Mouse (Mus musculus) MEL (cell line): ENCODE data around the gene Cyfip2.

Experiments used
- BHLHE40 ChIP-seq: IDR thresholded peaks from 2 replicates; pipeline ENCODE4 v1.6.1; 2012; ENCODE audit warnings: low read depth, mild to moderate bottlenecking, inconsistent platforms, low read length, improper control_type of control experiment, borderline replicate concordance
- MYB ChIP-seq: IDR thresholded peaks from 2 replicates; pipeline ENCODE4 v1.6.1; 2011; ENCODE audit warnings: mild to moderate bottlenecking, low read depth, low read length, improper control_type of control experiment
- POLR2A ChIP-seq, 2 experiments: IDR thresholded peaks; 2 replicates each; pipeline ENCODE4 v1.6.1; 2011 to 2012; ENCODE audit warnings: low read length in 2 of 2, mild to moderate bottlenecking in 2 of 2, control low read depth in 1 of 2, improper control_type of control experiment in 1 of 2, low read depth in 1 of 2, moderate library complexity in 1 of 2; ENCODE audit not compliant: control insufficient read depth in 1 of 2, insufficient read depth in 1 of 2, poor library complexity in 1 of 2
- TAL1 ChIP-seq: IDR thresholded peaks from 2 replicates; pipeline ENCODE4 v1.6.1; 2012; ENCODE audit warnings: mild to moderate bottlenecking, inconsistent platforms, low read length, moderate library complexity, mixed read lengths
- TCF12 ChIP-seq: IDR thresholded peaks from 2 replicates; pipeline ENCODE4 v1.6.1; 2014; ENCODE audit warnings: low read depth, mild to moderate bottlenecking, inconsistent platforms, low read length, improper control_type of control experiment, moderate library complexity

DNA sequence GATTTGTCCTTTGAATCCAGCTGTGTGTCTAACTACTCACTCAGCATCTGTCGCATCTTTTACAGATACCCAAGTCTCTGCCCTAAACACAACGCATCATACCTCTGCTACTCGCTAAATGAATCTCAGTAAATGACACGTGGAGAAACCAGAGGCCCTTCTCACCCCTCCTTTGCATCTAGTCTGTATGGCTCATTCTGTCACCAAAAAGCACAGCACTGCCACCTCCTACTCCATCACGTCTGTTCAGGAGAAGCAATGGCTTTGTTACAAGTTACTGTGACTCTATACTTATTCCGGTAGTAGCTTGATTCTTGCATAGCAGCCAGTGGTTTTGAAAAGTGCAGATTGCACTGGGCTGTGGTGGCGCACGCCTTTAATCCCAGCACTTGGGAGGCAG is 155.7 kb downstream of the Cyfip2 start:
- TF ChIP-seq BHLHE40 (no peak), MYB (no peak), POLR2A (IDR thresholded peaks at IDR 0.05; ENCODE audit: control insufficient read depth in 1 of 2, insufficient read depth in 1 of 2, low read depth in 1 of 2, low read length in 2 of 2, poor library complexity in 1 of 2) (no peak), TAL1 (no peak), TCF12 (no peak)
